Mouse (Mus musculus): ENCODE data around the gene Ctnna2. TPM values are rescaled to one million over a fixed set of nuclear protein-coding genes. Genes with fewer than 3 reads are reported as not detected.

The Ctnna2 gene
- polyA plus RNA-seq, 1 experiment from 2014 or later, result 7.2 TPM

GRCm38 (mm10) chr6:77408481-77408880 lies 571.0 kb downstream of the Ctnna2 start:
- WGBS, result 65% methylated on average over 5 of the region's 5 CpGs
- Histone ChIP-seq H3K36me3 (ENCODE audit: control insufficient read depth, insufficient read depth, low read length) (no peaks in the 10 kb centered on the region), H3K9me3 (replicated peaks; ENCODE audit: control insufficient read depth, low read length) (no peaks in the 10 kb centered on the region), H3K4me1 (ENCODE audit: control insufficient read depth, insufficient read depth, low read length) (no peaks in the 10 kb centered on the region), H3K4me3 (replicated peaks; ENCODE audit: low read length) (no peak overlapping the region), H3K27ac (ENCODE audit: low read length) (no peak overlapping the region), H3K4me2 (ENCODE audit: low read depth, low read length) (no peak overlapping the region), H3K9ac (ENCODE audit: low read length) (no peak overlapping the region), H3K27me3 (ENCODE audit: control insufficient read depth, insufficient read depth, low read length) (no peaks in the 10 kb centered on the region)
- no peak for ATAC-seq (ENCODE audit: insufficient read depth, low FRiP score)

GRCm38 (mm10) chr6:77400751-77401150 lies 578.7 kb downstream of the Ctnna2 start:
- Histone ChIP-seq H3K9ac (ENCODE audit: low read length) (no peak overlapping the region), H3K9me3 (replicated peaks; ENCODE audit: control insufficient read depth, low read length) (no peaks in the 10 kb centered on the region), H3K27me3 (ENCODE audit: control insufficient read depth, insufficient read depth, low read length) (no peaks in the 10 kb centered on the region), H3K4me3 (replicated peaks; ENCODE audit: low read length) (no peak overlapping the region), H3K27ac (ENCODE audit: low read length) (no peak overlapping the region), H3K4me1 (ENCODE audit: control insufficient read depth, insufficient read depth, low read length) (no peaks in the 10 kb centered on the region), H3K4me2 (ENCODE audit: low read depth, low read length) (no peak overlapping the region), H3K36me3 (ENCODE audit: control insufficient read depth, insufficient read depth, low read length) (no peaks in the 10 kb centered on the region)
- no peak for ATAC-seq (ENCODE audit: insufficient read depth, low FRiP score)
- WGBS, result 75% methylated on average over 6 of the region's 6 CpGs

- no peak for ATAC-seq (ENCODE audit: insufficient read depth, low FRiP score)
- H3K27me3 ChIP-seq (ENCODE audit: control insufficient read depth, insufficient read depth, low read length), result no peaks in the 10 kb centered on the region
- no peaks in the 10 kb centered on the region for H3K4me1 ChIP-seq (ENCODE audit: control insufficient read depth, insufficient read depth, low read length)
- 71% methylated on average over 1 of the region's 1 CpGs for WGBS
- no peak overlapping the region for H3K27ac ChIP-seq (ENCODE audit: low read length)
- no peak overlapping the region for H3K4me3 ChIP-seq (replicated peaks; ENCODE audit: low read length)
- no peaks in the 10 kb centered on the region for H3K9me3 ChIP-seq (replicated peaks; ENCODE audit: control insufficient read depth, low read length)
- no peak overlapping the region for H3K9ac ChIP-seq (ENCODE audit: low read length)
- H3K36me3 ChIP-seq (ENCODE audit: control insufficient read depth, insufficient read depth, low read length), result no peaks in the 10 kb centered on the region
- no peak overlapping the region for H3K4me2 ChIP-seq (ENCODE audit: low read depth, low read length)
These were observed 587.8 kb downstream of the Ctnna2 start for GRCm38 (mm10) chr6:77391663-77392062.

GRCm38 (mm10) chr6:77381309-77381708 lies 598.2 kb downstream of the Ctnna2 start:
- no peak for ATAC-seq (ENCODE audit: insufficient read depth, low FRiP score)
- Histone ChIP-seq H3K9me3 (replicated peaks; ENCODE audit: control insufficient read depth, low read length) (no peaks in the 10 kb centered on the region), H3K4me2 (ENCODE audit: low read depth, low read length) (no peak overlapping the region), H3K4me1 (ENCODE audit: control insufficient read depth, insufficient read depth, low read length) (no peaks in the 10 kb centered on the region), H3K9ac (ENCODE audit: low read length) (no peak overlapping the region), H3K27me3 (ENCODE audit: control insufficient read depth, insufficient read depth, low read length) (no peaks in the 10 kb centered on the region), H3K4me3 (replicated peaks; ENCODE audit: low read length) (no peak overlapping the region), H3K36me3 (ENCODE audit: control insufficient read depth, insufficient read depth, low read length) (no peaks in the 10 kb centered on the region), H3K27ac (ENCODE audit: low read length) (no peak overlapping the region)

- H3K27me3 ChIP-seq (ENCODE audit: control insufficient read depth, insufficient read depth, low read length), result no peaks in the 10 kb centered on the region
- no peaks in the 10 kb centered on the region for H3K4me1 ChIP-seq (ENCODE audit: control insufficient read depth, insufficient read depth, low read length)
- no peak for ATAC-seq (ENCODE audit: insufficient read depth, low FRiP score)
- no peak overlapping the region for H3K9ac ChIP-seq (ENCODE audit: low read length)
- 42% methylated on average over 5 of the region's 5 CpGs for WGBS
- H3K4me3 ChIP-seq (replicated peaks; ENCODE audit: low read length), result no peak overlapping the region
- no peak overlapping the region for H3K27ac ChIP-seq (ENCODE audit: low read length)
- no peaks in the 10 kb centered on the region for H3K36me3 ChIP-seq (ENCODE audit: control insufficient read depth, insufficient read depth, low read length)
- no peaks in the 10 kb centered on the region for H3K9me3 ChIP-seq (replicated peaks; ENCODE audit: control insufficient read depth, low read length)
- no peak overlapping the region for H3K4me2 ChIP-seq (ENCODE audit: low read depth, low read length)
These were observed 606.4 kb downstream of the Ctnna2 start for GRCm38 (mm10) chr6:77373132-77373531.

- 94% methylated on average over 2 of the region's 2 CpGs for WGBS
- Histone ChIP-seq H3K9ac (ENCODE audit: low read length) (no peak overlapping the region), H3K27me3 (ENCODE audit: control insufficient read depth, insufficient read depth, low read length) (no peaks in the 10 kb centered on the region), H3K27ac (ENCODE audit: low read length) (no peak overlapping the region), H3K4me3 (replicated peaks; ENCODE audit: low read length) (no peak overlapping the region), H3K36me3 (ENCODE audit: control insufficient read depth, insufficient read depth, low read length) (no peaks in the 10 kb centered on the region), H3K4me2 (ENCODE audit: low read depth, low read length) (no peak overlapping the region), H3K4me1 (ENCODE audit: control insufficient read depth, insufficient read depth, low read length) (no peaks in the 10 kb centered on the region), H3K9me3 (replicated peaks; ENCODE audit: control insufficient read depth, low read length) (no peaks in the 10 kb centered on the region)
- no peak for ATAC-seq (ENCODE audit: insufficient read depth, low FRiP score)
These were observed 608.4 kb downstream of the Ctnna2 start for GRCm38 (mm10) chr6:77371147-77371546.

GRCm38 (mm10) chr6:77358471-77358837 lies 621.0 kb downstream of the Ctnna2 start:
- no peaks in the 10 kb centered on the region for H3K27me3 ChIP-seq (ENCODE audit: control insufficient read depth, insufficient read depth, low read length)
- 64% methylated on average over 6 of the region's 6 CpGs for WGBS
- H3K4me2 ChIP-seq (ENCODE audit: low read depth, low read length), result no peak overlapping the region
- no peak overlapping the region for H3K9ac ChIP-seq (ENCODE audit: low read length)
- ATAC-seq (ENCODE audit: insufficient read depth, low FRiP score), result no peak
- H3K27ac ChIP-seq (ENCODE audit: low read length), result no peak overlapping the region
- no peaks in the 10 kb centered on the region for H3K36me3 ChIP-seq (ENCODE audit: control insufficient read depth, insufficient read depth, low read length)
- no peak overlapping the region for H3K4me3 ChIP-seq (replicated peaks; ENCODE audit: low read length)
- no peaks in the 10 kb centered on the region for H3K9me3 ChIP-seq (replicated peaks; ENCODE audit: control insufficient read depth, low read length)
- H3K4me1 ChIP-seq (ENCODE audit: control insufficient read depth, insufficient read depth, low read length), result no peaks in the 10 kb centered on the region

GRCm38 (mm10) chr6:77357748-77358470 lies 621.6 kb downstream of the Ctnna2 start:
- Histone ChIP-seq H3K9ac (ENCODE audit: low read length) (no peak overlapping the region), H3K27me3 (ENCODE audit: control insufficient read depth, insufficient read depth, low read length) (no peaks in the 10 kb centered on the region), H3K4me3 (replicated peaks; ENCODE audit: low read length) (no peak overlapping the region), H3K9me3 (replicated peaks; ENCODE audit: control insufficient read depth, low read length) (no peaks in the 10 kb centered on the region), H3K4me2 (ENCODE audit: low read depth, low read length) (no peak overlapping the region), H3K27ac (ENCODE audit: low read length) (no peak overlapping the region), H3K4me1 (ENCODE audit: control insufficient read depth, insufficient read depth, low read length) (no peaks in the 10 kb centered on the region), H3K36me3 (ENCODE audit: control insufficient read depth, insufficient read depth, low read length) (no peaks in the 10 kb centered on the region)
- no peak for ATAC-seq (ENCODE audit: insufficient read depth, low FRiP score)
- WGBS, result 70% methylated on average over 9 of the region's 9 CpGs

- Histone ChIP-seq H3K9me3 (replicated peaks; ENCODE audit: control insufficient read depth, low read length) (no peaks in the 10 kb centered on the region), H3K27me3 (ENCODE audit: control insufficient read depth, insufficient read depth, low read length) (no peaks in the 10 kb centered on the region), H3K4me1 (ENCODE audit: control insufficient read depth, insufficient read depth, low read length) (no peaks in the 10 kb centered on the region), H3K4me3 (replicated peaks; ENCODE audit: low read length) (no peak overlapping the region), H3K36me3 (ENCODE audit: control insufficient read depth, insufficient read depth, low read length) (no peaks in the 10 kb centered on the region), H3K27ac (ENCODE audit: low read length) (no peak overlapping the region), H3K9ac (ENCODE audit: low read length) (no peak overlapping the region), H3K4me2 (ENCODE audit: low read depth, low read length) (no peak overlapping the region)
- 34% methylated on average over 1 of the region's 1 CpGs for WGBS
- ATAC-seq (ENCODE audit: insufficient read depth, low FRiP score), result no peak
These were observed 624.7 kb downstream of the Ctnna2 start for GRCm38 (mm10) chr6:77354826-77355225.

All from stomach, embryonic 16.5 days (tissue).